Comparison of ENCODE assay signal across 9 mouse cellular contexts in the genomic region with DNA sequence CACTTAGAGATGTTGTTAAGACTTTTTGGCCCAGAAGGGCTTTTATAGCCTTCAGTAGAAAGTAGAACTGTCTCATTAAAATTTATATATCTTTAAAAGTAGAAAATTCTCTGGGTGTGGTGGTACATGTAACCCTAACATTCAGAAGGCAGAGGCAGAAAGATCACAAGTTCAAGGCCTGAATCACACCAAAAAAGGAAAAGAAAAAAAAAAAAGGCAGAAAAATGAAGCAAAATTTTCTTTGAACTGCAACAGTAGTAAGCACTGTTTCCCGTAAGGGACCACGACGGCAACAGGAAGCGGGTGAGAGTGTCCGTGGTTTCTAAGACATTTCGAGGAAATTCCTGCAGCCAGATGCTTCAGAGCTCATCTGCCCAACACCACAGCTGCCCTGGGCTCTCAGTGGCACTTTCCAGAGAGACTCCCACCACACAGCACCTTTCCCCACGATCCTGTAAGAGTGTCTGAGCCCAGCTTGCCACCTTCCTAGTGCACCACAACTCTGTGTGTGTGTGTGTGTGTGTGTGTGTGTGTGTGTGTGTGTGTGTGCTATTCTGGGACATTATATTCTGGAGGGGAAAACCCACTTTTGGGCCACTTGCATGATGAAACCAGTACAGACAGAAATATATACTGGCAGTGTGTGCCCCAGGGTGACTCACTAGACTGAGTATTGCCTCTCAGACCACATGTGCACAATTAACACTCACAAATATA. TPM values are rescaled to one million over a fixed set of nuclear protein-coding genes. Genes with fewer than 3 reads are reported as not detected.
A peak's percentile ranks its signal among the peaks of the same experiment; 100 is the strongest.
DNase-seq lines count a peak whose midpoint lies in the region; ATAC-seq and TF ChIP-seq lines count a peak whose summit lies in the region.
"Had no signal": no experiment of that assay in that cellular context is flagged by ENCODE, and none has a peak within 500 bp of the region (broad histone marks: within the 10 kb centered on the region; RNA-seq: fewer than 3 reads in every experiment).

No protein-coding gene starts in this region.

- TF ChIP-seq POLR2A in kidney, adult 2 months (IDR thresholded peaks at IDR 0.05; ENCODE audit: low read depth, low read length) = no peak
- no peak for TF ChIP-seq POLR2A in myocyte (IDR thresholded peaks at IDR 0.05; ENCODE audit: insufficient read length, low read depth)

- no peak for TF ChIP-seq CTCF in kidney, adult 2 months (conservative IDR thresholded peaks at IDR 0.05; ENCODE audit: insufficient read depth, insufficient read length, low read depth, low read length)
- TF ChIP-seq CTCF in midbrain, postnatal 0 days (IDR thresholded peaks at IDR 0.05) = no peak

- H3K4me2 ChIP-seq in kidney, embryonic 16.5 days (replicated peaks; ENCODE audit: low read depth, low read length) = no peak overlapping the region
- H3K4me2 ChIP-seq in myocyte (ENCODE audit: low read depth) = peak overlapping the region; percentile 53
- no peak overlapping the region for H3K4me2 ChIP-seq in midbrain, postnatal 0 days (ENCODE audit: low read depth, low read length, poor library complexity, severe bottlenecking)

- H3K9me3 ChIP-seq in kidney, embryonic 16.5 days (ENCODE audit: low read length) = no peaks in the 10 kb centered on the region
- H3K9me3 ChIP-seq in midbrain, postnatal 0 days (ENCODE audit: low read length) = no peaks in the 10 kb centered on the region

- no peak overlapping the region for H3K4me3 ChIP-seq in kidney, adult 2 months (ENCODE audit: insufficient read depth, low read depth, low read length)
- no peak overlapping the region for H3K4me3 ChIP-seq in kidney, embryonic 16.5 days (ENCODE audit: low read length)
- H3K4me3 ChIP-seq in myocyte = no peak overlapping the region
- no peak overlapping the region for H3K4me3 ChIP-seq in midbrain, postnatal 0 days (ENCODE audit: low read depth, low read length)

- no peaks in the 10 kb centered on the region for H3K4me1 ChIP-seq in kidney, adult 2 months (ENCODE audit: control insufficient read depth, insufficient read depth, low read length)
- H3K4me1 ChIP-seq in kidney, embryonic 16.5 days (ENCODE audit: insufficient read depth, low read length) = peaks cover 3% of the 10 kb centered on the region; the same call in 1 of the 2 replicates
- no peaks in the 10 kb centered on the region for H3K4me1 ChIP-seq in midbrain, postnatal 0 days (ENCODE audit: insufficient read depth, low read length)

- H3K9ac ChIP-seq in kidney, embryonic 16.5 days (replicated peaks; ENCODE audit: low read length) = no peak overlapping the region
- H3K9ac ChIP-seq in midbrain, postnatal 0 days (replicated peaks; ENCODE audit: low read length, poor library complexity, severe bottlenecking) = no peak overlapping the region

- H3K79me2 ChIP-seq in myocyte (ENCODE audit: control insufficient read depth, insufficient read depth) = no peaks in the 10 kb centered on the region

- H3K27me3 ChIP-seq in kidney, adult 2 months (replicated peaks; ENCODE audit: control insufficient read depth, insufficient read depth, low read length) = no peaks in the 10 kb centered on the region
- no peaks in the 10 kb centered on the region for H3K27me3 ChIP-seq in kidney, embryonic 16.5 days (ENCODE audit: insufficient read depth, low read length)
- H3K27me3 ChIP-seq in myocyte (ENCODE audit: control insufficient read depth, insufficient read depth, insufficient read length) = no peaks in the 10 kb centered on the region
- H3K27me3 ChIP-seq in midbrain, postnatal 0 days (ENCODE audit: insufficient read depth, low read length) = no peaks in the 10 kb centered on the region

- 46% methylated on average over 7 of the region's 7 CpGs for WGBS in kidney, adult 2 months
- WGBS in kidney, embryonic 16.5 days = 69% methylated on average over 7 of the region's 7 CpGs
- 87% methylated on average over 7 of the region's 7 CpGs for WGBS in midbrain, postnatal 0 days

- no peaks in the 10 kb centered on the region for H3K36me3 ChIP-seq in kidney, adult 2 months (ENCODE audit: control insufficient read depth, insufficient read depth, low read length)
- no peaks in the 10 kb centered on the region for H3K36me3 ChIP-seq in kidney, embryonic 16.5 days (ENCODE audit: insufficient read depth, low read length)
- no peaks in the 10 kb centered on the region for H3K36me3 ChIP-seq in myocyte (ENCODE audit: control insufficient read depth, insufficient read depth)
- H3K36me3 ChIP-seq in midbrain, postnatal 0 days (ENCODE audit: insufficient read depth, low read length) = 0 out of 2 replicates have a peak, but pooled peaks cover 8% of the 10 kb centered on the region

- DNase-seq in kidney, adult 2 months = peak; percentile 33
- DNase-seq in 3T3-L1 (ENCODE audit: low read depth, low spot score) = peak; percentile 78
- peak; percentile 80 for DNase-seq in T-cell, adult 2 months (ENCODE audit: low spot score)
- no peak for DNase-seq in urinary bladder, adult 18-20 months (ENCODE audit: low spot score in 2 of 2)
- no peak for DNase-seq in midbrain, postnatal 0 days (ENCODE audit: low spot score)
- DNase-seq in left cerebral cortex, adult 9 months (ENCODE audit: low spot score in 2 of 2) = no peak

- H3K27ac ChIP-seq in kidney, adult 2 months (ENCODE audit: insufficient read depth, low read depth, low read length) = no peak overlapping the region
- no peak overlapping the region for H3K27ac ChIP-seq in kidney, embryonic 16.5 days (ENCODE audit: low read length)
- no peak overlapping the region for H3K27ac ChIP-seq in midbrain, postnatal 0 days (ENCODE audit: low read depth, low read length)

- no peak overlapping the region for H3ac ChIP-seq in myocyte (ENCODE audit: control insufficient read depth, insufficient read length)

- ATAC-seq in kidney, embryonic 16.5 days (ENCODE audit: low FRiP score, low TSS enrichment) = no peak
- ATAC-seq in midbrain, postnatal 0 days (ENCODE audit: low FRiP score) = no peak
- ATAC-seq: hindbrain, embryonic 16.5 days had no signal

TF ChIP-seq in myocyte, 11 proteins besides CTCF, POLR2A, EP300 and RAD21:
- TF ChIP-seq USF1 (IDR thresholded peaks at IDR 0.05; ENCODE audit: low read depth) (no peak), POLR2AphosphoS2 (IDR thresholded peaks at IDR 0.05; ENCODE audit: insufficient read length, low read depth) (no peak), E2F4 (IDR thresholded peaks at IDR 0.05; ENCODE audit: insufficient read depth) (no peak), TCF12 (IDR thresholded peaks at IDR 0.05; ENCODE audit: insufficient read depth, poor library complexity, severe bottlenecking) (peak; percentile 7), SRF (IDR thresholded peaks at IDR 0.05; ENCODE audit: control insufficient read depth, insufficient read length, low read depth) (no peak), CEBPB (IDR thresholded peaks at IDR 0.05; ENCODE audit: insufficient read depth, poor library complexity, severe bottlenecking) (0 out of 2 replicates have a peak, but pooled peaks have one; percentile 64), TCF3 (IDR thresholded peaks at IDR 0.05; ENCODE audit: insufficient read length, low read depth) (no peak), MYOG (IDR thresholded peaks at IDR 0.05; ENCODE audit: control insufficient read depth in 1 of 3, insufficient read depth in 1 of 3, insufficient read length in 2 of 3, low read depth in 2 of 3) (peak in 1 of 3 experiments; percentile 60), MYOD1 (IDR thresholded peaks at IDR 0.05; ENCODE audit: control insufficient read depth in 1 of 3, insufficient read length in 2 of 3, low read depth in 2 of 3) (peak in 2 of 3 experiments; percentile 52 to 68), REST (IDR thresholded peaks at IDR 0.05; ENCODE audit: insufficient read depth, insufficient read length) (no peak), MAX (IDR thresholded peaks at IDR 0.05; ENCODE audit: low read depth) (no peak)

RNA-seq across cellular contexts. Expression of gene Rnf157, which starts 35.7 kb away (rescaled TPM):
- 2.5 and 2.9 TPM in 2 replicates for polyA plus RNA-seq in kidney, adult 2 months (2012; rRNA removed)
- 6.1 and 6.8 TPM in 2 replicates for polyA plus RNA-seq in kidney, embryonic 16.5 days (2015; fragmentation: Nextera tagmentation; extraction: Ambion mirVana)
- polyA plus RNA-seq in myocyte (2012; fragmentation: generic; extraction: Trizol) = 15.2 TPM
- total RNA-seq in midbrain, postnatal 0 days (2014; rRNA removed) = 113 and 138 TPM in 2 replicates
- polyA plus RNA-seq in midbrain, postnatal 0 days (2015; fragmentation: Nextera tagmentation; extraction: Ambion mirVana) = 53.7 and 57.0 TPM in 2 replicates

RNA-seq across cellular contexts. Expression of gene Foxj1, which starts 41.9 kb away (rescaled TPM):
- 0.80 and 1.0 TPM in 2 replicates for polyA plus RNA-seq in kidney, adult 2 months (2012; rRNA removed)
- 2.7 and 3.5 TPM in 2 replicates for polyA plus RNA-seq in kidney, embryonic 16.5 days (2015; fragmentation: Nextera tagmentation; extraction: Ambion mirVana)
- 0.08 TPM for polyA plus RNA-seq in myocyte (2012; fragmentation: generic; extraction: Trizol)
- total RNA-seq in midbrain, postnatal 0 days (2014; rRNA removed) = 24.1 and 37.5 TPM in 2 replicates
- 9.6 and 12.1 TPM in 2 replicates for polyA plus RNA-seq in midbrain, postnatal 0 days (2015; fragmentation: Nextera tagmentation; extraction: Ambion mirVana)

RNA-seq across cellular contexts. Expression of gene Ubald2, which starts 56.8 kb away (rescaled TPM):
- 195 and 211 TPM in 2 replicates for polyA plus RNA-seq in kidney, adult 2 months (2012; rRNA removed)
- polyA plus RNA-seq in kidney, embryonic 16.5 days (2015; fragmentation: Nextera tagmentation; extraction: Ambion mirVana) = 51.2 and 51.4 TPM in 2 replicates
- polyA plus RNA-seq in myocyte (2012; fragmentation: generic; extraction: Trizol) = 120 TPM
- total RNA-seq in midbrain, postnatal 0 days (2014; rRNA removed) = 81.0 and 85.9 TPM in 2 replicates
- 40.1 and 40.9 TPM in 2 replicates for polyA plus RNA-seq in midbrain, postnatal 0 days (2015; fragmentation: Nextera tagmentation; extraction: Ambion mirVana)

Comparison
In these comparisons a context has a peak if more than half of its experiments do, and no peak if none do; other contexts are left out.
1. DNase-seq: peak in kidney, adult 2 months (single experiment), 3T3-L1 (single experiment) and T-cell, adult 2 months (single experiment); none in urinary bladder, adult 18-20 months (0 of 2), midbrain, postnatal 0 days (single experiment) and left cerebral cortex, adult 9 months (0 of 2).